Mouse (Mus musculus) neural tube, embryonic 14.5 days (tissue): ENCODE results near the gene Casp4. TPM values are rescaled to one million over a fixed set of nuclear protein-coding genes. Genes with fewer than 3 reads are reported as not detected.

Experiments used
- ATAC-seq: fragments of 200-750 bp; cut with Nextera tagmentation; 2 replicates; pipeline ENCODE4 v1.8.0; 2017; ENCODE audit warnings: low read depth, mild to moderate bottlenecking, moderate TSS enrichment, moderate library complexity
- H3K27ac ChIP-seq: fragments of 300-500 bp; sonication (generic); 2 replicates; pipeline ENCODE4 v1.5.1; 2014; ENCODE audit warnings: low read depth, mild to moderate bottlenecking, control low read depth, low read length, moderate library complexity, mixed read lengths
- H3K27me3 ChIP-seq: fragments of 300-500 bp; sonication (generic); 2 replicates; pipeline ENCODE4 v1.6.1; 2014; ENCODE audit warnings: low read length; ENCODE audit not compliant: control insufficient read depth, insufficient read depth
- H3K36me3 ChIP-seq: fragments of 300-500 bp; sonication (generic); 2 replicates; pipeline ENCODE4 v1.6.1; 2014; ENCODE audit warnings: low read length, mixed read lengths; ENCODE audit not compliant: control insufficient read depth, insufficient read depth
- H3K4me1 ChIP-seq: fragments of 300-500 bp; sonication (generic); 2 replicates; pipeline ENCODE4 v1.6.1; 2014; ENCODE audit warnings: low read length; ENCODE audit not compliant: control insufficient read depth, insufficient read depth
- H3K4me2 ChIP-seq: fragments of 300-500 bp; sonication (generic); 2 replicates; pipeline ENCODE4 v1.6.1; 2014; ENCODE audit warnings: mild to moderate bottlenecking, low read depth, low read length, control low read depth
- H3K4me3 ChIP-seq: fragments of 300-500 bp; sonication (generic); 2 replicates; pipeline ENCODE4 v1.5.1; 2014; ENCODE audit warnings: low read depth, low read length, control low read depth, mixed read lengths
- H3K9ac ChIP-seq: fragments of 300-500 bp; sonication (generic); replicated peaks from 2 replicates; pipeline ENCODE4 v1.6.1; 2014; ENCODE audit warnings: low read depth, mild to moderate bottlenecking, control low read depth, low read length, mixed read lengths
- H3K9me3 ChIP-seq: fragments of 300-500 bp; sonication (generic); 2 replicates; pipeline ENCODE4 v1.6.1; 2016; ENCODE audit warnings: low read length; ENCODE audit not compliant: control insufficient read depth
- WGBS: fragments of 180-500 bp; shearing (Covaris S2); extraction: QIAGEN DNeasy Blood & Tissue Kit; methylation state at CpG from one replicate; pipeline ENCODE4 v1.1.7; 2014; 5-methylcytosine and 5-hydroxymethylcytosine counted together
- polyA plus RNA-seq: library from polyadenylated mRNA; unstranded; fragments of >200 nt; fragmentation: Nextera tagmentation; extraction: Ambion mirVana; gene quantifications from 2 replicates; pipeline ENCODE4 v1.2.1, GENCODE M21; 2014

Gene Casp4
- polyA plus RNA-seq, 1 experiment from 2014 or later: not detected

- no peak overlapping the region for H3K27ac ChIP-seq
- H3K9ac ChIP-seq: no peak overlapping the region
- H3K9me3 ChIP-seq: no peaks in the 10 kb centered on the region
- 88% methylated on average over 2 of the region's 2 CpGs for WGBS
- no peak overlapping the region for H3K4me3 ChIP-seq
- no peak overlapping the region for H3K4me2 ChIP-seq
- H3K36me3 ChIP-seq: no peaks in the 10 kb centered on the region
- no peak for ATAC-seq
- H3K27me3 ChIP-seq: no peaks in the 10 kb centered on the region
- no peaks in the 10 kb centered on the region for H3K4me1 ChIP-seq
Measured at GRCm38 (mm10) chr9:5353673-5354072, 45.0 kb downstream of the Casp4 start.

GRCm38 (mm10) chr9:5356801-5357200 is 48.2 kb downstream of the Casp4 start:
- Histone ChIP-seq H3K4me3 (no peak overlapping the region), H3K4me1 (no peaks in the 10 kb centered on the region), H3K9ac (no peak overlapping the region), H3K36me3 (no peaks in the 10 kb centered on the region), H3K27ac (no peak overlapping the region), H3K9me3 (no peaks in the 10 kb centered on the region), H3K4me2 (no peak overlapping the region), H3K27me3 (no peaks in the 10 kb centered on the region)
- no peak for ATAC-seq

Other genes starting within 250 kb of the Casp4 start
- 1.1 and 1.2 TPM in 2 replicates for gene Casp1, start 10.3 kb upstream of the Casp4 start, polyA plus RNA-seq
- 0.16 and 1.9 TPM in 2 replicates for gene Casp12, start 36.6 kb downstream of the Casp4 start, polyA plus RNA-seq